Mouse (Mus musculus) CD4-positive helper T cell, adult 2 months (primary cell): ENCODE measurements around the gene D830030K20Rik.
A peak's percentile ranks its signal among the peaks of the same experiment; 100 is the strongest.
"Not testable (repeated sequence)": the region's sequence is repeated elsewhere in the genome, so short reads cannot be mapped to it uniquely, and the experiment has no call there.

Source experiments
- DNase-seq: peaks from one replicate; pipeline ENCODE4 v3.0.0-alpha.2; 2012; ENCODE audit warnings: low read depth, missing footprints, low spot score

Gene D830030K20Rik

DNA sequence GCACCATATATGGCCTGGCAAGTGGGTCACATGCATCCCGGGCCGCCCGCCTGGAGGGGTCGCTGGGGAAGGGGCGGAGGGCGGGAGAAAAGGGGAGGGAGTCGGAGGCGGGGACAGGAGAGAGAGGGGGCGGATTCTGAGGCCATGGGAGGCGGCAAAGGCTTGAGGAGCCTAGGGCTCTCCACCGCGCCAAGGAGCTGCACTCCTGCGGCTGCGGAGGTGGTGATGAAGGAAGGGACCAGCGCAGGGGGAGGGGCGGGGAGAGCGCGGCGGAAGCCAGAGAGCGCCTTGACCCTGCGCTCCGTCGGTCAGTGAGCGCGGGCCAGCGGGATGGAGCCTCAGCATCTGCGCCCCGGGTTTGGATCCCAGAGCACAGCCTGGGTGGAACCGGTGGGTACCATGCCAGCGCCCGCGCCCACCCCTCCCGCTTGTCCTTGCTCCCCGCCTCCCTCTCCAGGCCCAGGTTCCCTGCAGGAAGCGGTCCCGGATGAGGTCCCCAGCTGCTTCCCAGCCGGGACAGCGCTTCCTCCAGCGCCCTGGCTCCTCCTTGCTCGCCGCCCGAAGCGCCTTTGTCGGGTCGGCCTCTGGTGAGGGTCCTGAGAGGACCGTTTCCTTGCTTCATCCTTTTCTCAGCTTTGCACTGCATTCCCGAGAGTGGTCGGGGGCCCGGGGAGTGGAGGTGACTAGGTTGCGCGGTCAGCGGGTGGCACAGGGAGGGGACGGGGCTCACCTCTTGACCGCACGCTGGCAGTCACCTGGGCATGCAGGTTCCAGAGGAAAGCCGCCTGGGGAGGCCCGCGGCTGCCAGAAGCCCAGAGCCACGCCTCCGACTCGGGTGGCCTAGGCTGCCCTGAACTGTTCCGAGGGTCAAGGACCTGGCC lies at the start of gene D830030K20Rik:
TSS of gene D830030K20Rik (plus strand) at position 217 of the 881 bp plus-strand sequence.
- peak; percentile 1 for DNase-seq

DNA sequence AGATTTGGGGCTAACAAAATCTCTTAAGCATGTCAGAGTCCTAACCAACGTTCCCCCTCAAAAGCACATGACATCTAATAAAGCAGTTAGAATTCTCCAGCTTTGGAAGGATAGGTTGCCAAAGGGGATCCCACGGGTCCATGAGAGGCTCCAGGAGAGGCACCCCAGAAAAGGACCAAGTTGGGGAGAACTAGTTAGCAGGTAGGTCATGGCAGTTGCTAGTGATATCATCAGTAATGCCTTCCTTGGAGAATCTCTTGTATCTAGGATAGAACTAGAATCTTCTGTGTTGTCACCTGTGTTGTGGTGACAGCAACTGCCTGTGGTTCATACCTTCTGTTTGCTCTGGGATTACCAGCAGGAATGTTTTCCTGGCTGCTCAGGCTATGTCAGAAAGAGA lies 20.3 kb upstream of the D830030K20Rik start, which contains the start of gene Gm5795:
TSS of gene Gm5795 (plus strand) at position 301 of the 400 bp plus-strand sequence.
- DNase-seq = not testable (repeated sequence)

DNA sequence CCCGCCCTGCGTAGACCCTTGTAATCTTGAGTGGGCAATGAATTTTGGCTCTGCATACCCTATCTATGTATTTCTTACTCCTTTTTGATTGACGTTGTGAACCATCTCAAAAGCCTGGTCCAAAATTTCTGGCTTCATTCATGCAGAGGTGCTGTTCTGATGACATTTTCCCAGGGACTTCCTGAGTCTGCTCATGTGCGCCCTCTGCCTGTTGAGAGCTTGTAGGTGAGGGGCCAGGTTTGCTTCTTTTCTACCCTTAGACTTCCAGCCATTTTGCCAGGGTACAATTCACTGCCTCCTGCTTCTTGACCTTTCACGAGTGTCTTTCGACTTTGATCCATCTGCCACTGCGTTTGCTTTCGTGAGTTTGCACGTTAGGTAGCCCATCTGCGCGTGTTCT lies 1.1 kb downstream of the D830030K20Rik start:
- DNase-seq = peak; percentile 1

DNA sequence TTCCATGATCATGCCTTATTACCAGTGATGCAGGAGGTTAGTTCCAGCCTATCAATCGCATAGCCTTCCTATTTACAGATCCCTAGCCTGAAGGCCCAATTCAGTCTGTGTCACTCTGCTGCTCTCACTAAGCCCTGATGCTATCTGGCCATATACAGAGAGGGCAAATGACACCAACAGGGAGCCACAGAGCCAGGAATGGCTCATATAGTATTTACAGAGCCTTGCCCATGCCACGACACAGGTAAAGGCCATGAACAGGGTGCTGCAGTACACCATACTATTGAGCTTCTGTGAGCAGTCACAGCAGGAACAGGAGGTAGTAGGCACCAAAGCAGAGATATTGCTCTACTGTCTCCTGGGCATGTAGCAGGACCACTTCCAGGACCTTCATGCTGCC lies 54.2 kb downstream of the D830030K20Rik start:
- DNase-seq = not testable (repeated sequence)
